Mouse (Mus musculus) liver, postnatal 0 days (tissue): ENCODE results near the gene Mical3. TPM values are rescaled to one million over a fixed set of nuclear protein-coding genes. Genes with fewer than 3 reads are reported as not detected.
A peak's percentile ranks its signal among the peaks of the same experiment; 100 is the strongest.

ENCODE experiments used
- ATAC-seq: fragments of 200-750 bp; cut with Nextera tagmentation; 2 replicates; pipeline ENCODE4 v1.8.0; 2017; ENCODE audit warnings: mild to moderate bottlenecking, moderate library complexity
- DNase-seq: peaks from one replicate; pipeline ENCODE4 v3.0.0-alpha.2; 2016
- H3K27ac ChIP-seq: fragments of 300-500 bp; sonication (generic); 2 replicates; pipeline ENCODE4 v1.5.1; 2014; ENCODE audit warnings: antibody characterized with exemption, moderate library complexity, mild to moderate bottlenecking, low read depth
- H3K27me3 ChIP-seq: fragments of 300-500 bp; sonication (generic); 2 replicates; pipeline ENCODE4 v1.6.1; 2014; ENCODE audit warnings: low read length, control low read depth, mixed read lengths; ENCODE audit not compliant: insufficient read depth
- H3K36me3 ChIP-seq: fragments of 300-500 bp; sonication (generic); replicated peaks from 2 replicates; pipeline ENCODE4 v1.6.1; 2014; ENCODE audit warnings: mild to moderate bottlenecking, control low read depth, low read length, moderate library complexity, mixed read lengths; ENCODE audit not compliant: insufficient read depth
- H3K4me1 ChIP-seq: fragments of 300-500 bp; sonication (generic); 2 replicates; pipeline ENCODE4 v1.6.1; 2014; ENCODE audit warnings: antibody characterized with exemption, mild to moderate bottlenecking, control low read depth; ENCODE audit not compliant: insufficient read depth
- H3K4me2 ChIP-seq: fragments of 300-500 bp; sonication (generic); 2 replicates; pipeline ENCODE4 v1.6.1; 2014; ENCODE audit warnings: low read depth, mild to moderate bottlenecking, low read length, moderate library complexity, mixed read lengths
- H3K4me3 ChIP-seq: fragments of 300-500 bp; sonication (generic); 2 replicates; pipeline ENCODE4 v1.5.1; 2014; ENCODE audit warnings: low read depth, low read length
- H3K9ac ChIP-seq: fragments of 300-500 bp; sonication (generic); replicated peaks from 2 replicates; pipeline ENCODE4 v1.6.1; 2014; ENCODE audit warnings: mild to moderate bottlenecking, moderate library complexity
- H3K9me3 ChIP-seq: fragments of 300-500 bp; sonication (generic); 2 replicates; pipeline ENCODE4 v1.6.1; 2016; ENCODE audit warnings: mild to moderate bottlenecking, control low read depth, low read length, mixed read lengths
- CTCF ChIP-seq: sonication (generic); IDR thresholded peaks from 2 replicates; pipeline ENCODE4 v1.5.1; 2016; ENCODE audit warnings: antibody characterized with exemption, low read depth
- EP300 ChIP-seq: IDR thresholded peaks from 2 replicates; pipeline ENCODE4 v1.6.1; 2016; ENCODE audit warnings: antibody characterized with exemption, low read depth, mild to moderate bottlenecking
- WGBS: fragments of 180-500 bp; shearing (Covaris S2); extraction: QIAGEN DNeasy Blood & Tissue Kit; methylation state at CpG from one replicate; pipeline ENCODE4 v1.1.7; 2014; ENCODE audit not compliant: insufficient replicate concordance; 5-methylcytosine and 5-hydroxymethylcytosine counted together
- polyA plus RNA-seq: library from polyadenylated mRNA; unstranded; fragments of >200 nt; fragmentation: Nextera tagmentation; extraction: Ambion mirVana; gene quantifications from 2 replicates; pipeline ENCODE4 v1.2.1, GENCODE M21; 2015

The Mical3 gene
- polyA plus RNA-seq, 1 experiment from 2014 or later, result 4.5 TPM

DNA sequence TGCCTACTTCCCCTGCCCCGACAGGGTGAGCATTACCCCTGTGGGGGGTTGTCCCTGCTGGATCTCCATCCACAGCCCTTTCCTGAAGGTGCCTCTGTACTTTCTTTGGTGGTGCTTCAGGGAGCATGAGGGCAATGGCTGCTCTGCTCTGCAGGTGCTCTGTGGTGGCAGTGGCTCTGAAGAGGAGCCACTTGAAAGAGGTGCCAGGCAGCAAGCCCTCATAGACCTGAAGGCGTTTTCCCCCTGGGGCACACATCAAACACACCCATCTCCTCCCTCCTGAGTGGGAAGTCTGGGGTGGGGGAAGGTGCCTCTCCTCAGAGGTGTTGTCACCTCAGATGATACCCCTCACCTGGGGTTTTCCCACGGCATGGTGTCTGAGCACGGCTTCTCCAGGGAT is 196.6 kb downstream of the Mical3 start:
- peaks cover 2% of the 10 kb centered on the region for H3K4me1 ChIP-seq

DNA sequence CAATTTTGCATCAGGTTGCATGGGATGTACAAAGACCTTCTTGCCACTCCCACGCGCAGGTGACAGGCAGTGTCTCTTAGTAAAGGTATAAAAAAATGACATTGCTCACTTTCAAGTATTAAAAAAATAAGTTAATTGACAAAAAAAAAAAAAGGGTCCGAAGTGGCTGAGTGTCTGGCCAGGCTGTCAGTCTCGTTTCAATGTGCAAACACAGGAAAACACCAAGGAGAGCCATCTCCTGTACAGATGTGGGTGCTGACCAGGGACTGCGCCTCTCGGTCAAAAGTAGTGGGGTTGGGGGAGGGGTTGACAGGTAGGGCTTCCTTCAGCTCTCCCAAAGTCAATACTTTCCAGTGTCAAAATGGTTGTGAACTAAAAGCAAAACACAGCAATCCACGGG is 197.1 kb downstream of the Mical3 start:
- ATAC-seq, result no peak
- Histone ChIP-seq H3K4me2 (no peak overlapping the region), H3K4me3 (no peak overlapping the region), H3K27me3 (no peaks in the 10 kb centered on the region), H3K27ac (no peak overlapping the region), H3K9me3 (no peaks in the 10 kb centered on the region), H3K4me1 (peaks cover 2% of the 10 kb centered on the region), H3K9ac (no peak overlapping the region), H3K36me3 (peaks cover 16% of the 10 kb centered on the region; the same call in 1 of the 2 replicates)
- TF ChIP-seq EP300, result no peak
- no peak for TF ChIP-seq CTCF
- no peak for DNase-seq
- WGBS, result 78% methylated on average over 7 of the region's 7 CpGs

More for the DNA sequence above, 196.6 kb downstream of the Mical3 start:
- H3K27me3 ChIP-seq, result no peaks in the 10 kb centered on the region
- ATAC-seq, result no peak
- DNase-seq, result no peak
- 72% methylated on average over 4 of the region's 4 CpGs for WGBS
- H3K27ac ChIP-seq, result no peak overlapping the region
- no peak overlapping the region for H3K4me3 ChIP-seq
- TF ChIP-seq EP300, result no peak
- no peak for TF ChIP-seq CTCF
- H3K36me3 ChIP-seq, result peaks cover 16% of the 10 kb centered on the region; the same call in 1 of the 2 replicates
- H3K9ac ChIP-seq, result no peak overlapping the region
- no peaks in the 10 kb centered on the region for H3K9me3 ChIP-seq
- no peak overlapping the region for H3K4me2 ChIP-seq

DNA sequence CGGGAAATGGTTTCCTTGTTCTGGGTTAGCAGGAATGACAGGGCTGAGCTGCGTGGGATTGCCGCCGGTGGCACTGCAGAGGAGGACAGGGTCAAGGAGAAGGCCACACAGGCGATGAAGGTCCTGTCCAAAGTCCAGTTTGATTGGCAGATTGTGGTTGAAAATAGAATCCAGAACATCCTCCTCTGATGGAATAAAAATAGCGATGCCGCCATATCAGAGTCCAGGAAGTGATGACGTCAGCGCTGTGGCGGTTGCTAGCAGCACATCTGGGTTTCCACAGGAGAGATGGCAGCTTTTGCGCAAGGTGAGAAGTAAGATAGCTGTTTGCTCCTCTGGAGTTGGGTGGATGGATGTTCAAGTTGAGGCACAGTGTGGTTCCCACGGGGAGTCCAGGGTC is 198.2 kb downstream of the Mical3 start:
- no peaks in the 10 kb centered on the region for H3K27me3 ChIP-seq
- peak; percentile 20; the same call in 1 of the 2 replicates for ATAC-seq
- H3K9ac ChIP-seq, result no peak overlapping the region
- H3K36me3 ChIP-seq, result peaks cover 16% of the 10 kb centered on the region; the same call in 1 of the 2 replicates
- no peaks in the 10 kb centered on the region; the same call in none of the 2 replicates for H3K4me1 ChIP-seq
- no peak for DNase-seq
- no peak overlapping the region for H3K4me2 ChIP-seq
- 64% methylated on average over 12 of the region's 12 CpGs for WGBS
- no peak overlapping the region for H3K4me3 ChIP-seq
- TF ChIP-seq EP300 (no peak), CTCF (no peak)
- H3K27ac ChIP-seq, result no peak overlapping the region
- no peaks in the 10 kb centered on the region for H3K9me3 ChIP-seq

DNA sequence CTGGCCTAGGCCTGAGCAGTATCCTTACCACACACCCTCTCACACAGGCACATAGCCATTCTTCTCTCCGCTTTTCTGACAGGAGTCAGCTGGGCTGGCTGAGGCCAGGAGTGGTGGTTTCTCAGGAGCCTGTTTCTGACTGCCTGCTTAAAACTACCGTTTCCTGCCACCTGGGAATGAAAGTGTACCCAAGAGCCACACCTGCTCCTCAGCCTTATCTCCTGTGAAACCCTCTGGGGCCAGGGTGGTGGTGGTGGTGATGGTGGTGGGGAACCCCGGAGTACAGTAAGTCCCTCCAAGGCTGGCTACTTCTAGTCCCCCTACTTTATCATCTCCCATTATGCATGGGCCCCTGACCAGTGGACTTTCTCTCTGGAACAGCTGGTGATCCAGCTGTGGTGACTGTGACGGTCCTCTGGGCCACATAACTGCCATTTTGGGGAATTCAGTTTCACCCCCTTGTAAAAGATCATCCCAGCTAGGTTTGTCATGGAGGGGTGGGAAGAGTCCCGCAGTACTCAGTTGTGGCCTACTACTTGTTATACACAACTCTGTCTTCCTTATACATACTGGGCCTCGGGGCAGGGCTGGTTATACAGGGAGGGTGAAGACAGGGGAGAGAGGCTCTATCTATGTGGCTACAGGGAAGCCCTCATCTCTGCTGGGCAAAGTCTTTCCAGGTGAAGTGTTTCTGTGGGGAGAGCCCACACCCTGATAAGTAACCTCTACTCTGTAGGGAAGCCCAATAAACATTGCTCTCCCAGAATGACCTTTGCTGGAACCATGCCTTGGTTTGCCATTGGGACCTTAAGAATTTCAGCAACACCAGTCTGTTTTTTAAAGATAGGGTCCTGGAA is 200.1 kb downstream of the Mical3 start:
- 63% methylated on average over 6 of the region's 6 CpGs for WGBS
- no peak for TF ChIP-seq EP300
- no peak for TF ChIP-seq CTCF
- Histone ChIP-seq H3K4me3 (no peak overlapping the region), H3K4me2 (no peak overlapping the region), H3K27ac (no peak overlapping the region), H3K27me3 (no peaks in the 10 kb centered on the region), H3K36me3 (peaks cover 16% of the 10 kb centered on the region; the same call in 1 of the 2 replicates), H3K4me1 (peaks cover 5% of the 10 kb centered on the region), H3K9ac (no peak overlapping the region), H3K9me3 (no peaks in the 10 kb centered on the region)
- DNase-seq (no peak), ATAC-seq (no peak; the same call in 1 of the 2 replicates)

DNA sequence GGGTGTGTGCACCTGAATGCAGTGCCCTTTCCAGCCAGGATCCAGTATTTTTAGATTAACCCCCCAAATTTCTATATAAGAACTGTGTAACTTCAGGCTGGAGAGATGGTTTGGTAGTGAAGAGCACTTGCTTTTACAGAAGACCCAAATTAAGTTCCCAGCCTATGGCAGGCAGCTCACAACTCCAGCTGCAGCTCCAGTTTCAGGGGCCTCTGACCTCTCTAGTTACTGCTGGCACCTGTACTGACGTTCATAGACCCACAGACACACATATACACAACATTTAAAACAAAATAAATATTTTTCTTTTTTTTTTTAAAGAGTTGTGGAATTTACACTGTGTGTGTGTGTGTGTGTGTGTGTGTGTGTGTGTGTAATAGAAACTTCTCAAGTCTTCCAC is 201.4 kb downstream of the Mical3 start:
- peaks cover 14% of the 10 kb centered on the region; the same call in 1 of the 2 replicates for H3K36me3 ChIP-seq
- ATAC-seq, result no peak
- H3K4me3 ChIP-seq, result no peak overlapping the region
- no peak overlapping the region for H3K4me2 ChIP-seq
- peaks cover 5% of the 10 kb centered on the region for H3K4me1 ChIP-seq
- no peak for DNase-seq
- no peaks in the 10 kb centered on the region for H3K9me3 ChIP-seq
- no peak for TF ChIP-seq EP300
- TF ChIP-seq CTCF, result no peak
- WGBS, result 55% methylated on average over 1 of the region's 1 CpGs
- no peak overlapping the region for H3K27ac ChIP-seq
- no peak overlapping the region; the same call in 1 of the 2 replicates for H3K9ac ChIP-seq
- no peaks in the 10 kb centered on the region for H3K27me3 ChIP-seq

DNA sequence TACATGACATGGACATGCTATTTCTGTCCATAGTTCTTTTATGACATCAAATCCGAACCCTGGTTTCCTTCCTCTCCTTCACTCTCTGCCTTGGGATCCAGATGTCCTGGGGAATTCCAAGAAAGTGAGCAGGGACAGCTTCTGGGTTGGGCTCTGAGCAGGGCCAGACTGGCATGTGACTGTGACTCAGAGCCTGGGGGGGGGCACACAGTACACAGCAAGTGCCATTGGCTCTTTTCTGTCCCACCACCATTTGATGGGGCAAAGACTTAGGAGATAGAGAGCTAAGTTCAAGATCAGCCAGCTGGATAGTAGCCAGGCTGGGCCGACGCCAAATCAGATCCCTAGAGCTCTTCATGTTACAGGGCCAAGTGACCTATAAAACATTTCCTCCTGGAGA is 203.0 kb downstream of the Mical3 start:
- TF ChIP-seq CTCF, result no peak
- TF ChIP-seq EP300, result peak; percentile 72
- Histone ChIP-seq H3K36me3 (peaks cover 10% of the 10 kb centered on the region; the same call in 1 of the 2 replicates), H3K4me1 (peaks cover 5% of the 10 kb centered on the region), H3K9ac (no peak overlapping the region), H3K9me3 (no peaks in the 10 kb centered on the region), H3K27me3 (no peaks in the 10 kb centered on the region), H3K4me3 (no peak overlapping the region), H3K4me2 (no peak overlapping the region), H3K27ac (no peak overlapping the region)
- 66% methylated on average over 3 of the region's 3 CpGs for WGBS
- DNase-seq (peak; percentile 62), ATAC-seq (peak; percentile 53)
